Mouse (Mus musculus): ENCODE data around the gene Ttc9. TPM values are rescaled to one million over a fixed set of nuclear protein-coding genes. Genes with fewer than 3 reads are reported as not detected.

Ttc9 gene
- total and polyA plus RNA-seq, 2 experiments, result not detected

DNA sequence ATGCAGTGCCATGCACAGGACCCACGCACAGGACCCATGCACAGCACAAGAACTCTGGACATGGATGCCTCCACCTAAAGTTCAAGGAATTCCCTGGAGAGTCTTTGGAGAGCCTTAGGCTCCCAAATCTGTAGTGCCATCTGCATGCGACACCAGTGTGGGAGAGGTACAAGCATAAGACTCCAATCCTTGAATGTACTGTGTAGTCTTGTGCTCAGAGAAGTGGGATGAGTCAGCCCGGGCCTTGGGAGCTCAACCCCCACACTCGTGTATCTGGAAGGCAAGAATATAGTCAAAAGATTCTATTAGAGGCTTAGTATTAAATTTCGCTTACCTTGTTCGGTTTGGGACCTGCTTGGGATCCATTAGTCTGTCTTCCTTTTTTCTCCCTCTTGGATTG is 15.2 kb upstream of the Ttc9 start:
- 76% methylated on average over 6 of the region's 6 CpGs for WGBS
- no peak overlapping the region for H3K27ac ChIP-seq (replicated peaks; ENCODE audit: insufficient read depth, low read depth, low read length)
- H3K27me3 ChIP-seq (ENCODE audit: control insufficient read depth, insufficient read depth, low read length), result 0 out of 2 replicates have a peak, but pooled peaks cover 2% of the 10 kb centered on the region
- no peak overlapping the region for H3K4me3 ChIP-seq (ENCODE audit: insufficient read depth, low read depth, low read length)
- H3K9ac ChIP-seq (ENCODE audit: low read depth, low read length), result no peak overlapping the region
- no peaks in the 10 kb centered on the region for H3K79me2 ChIP-seq (ENCODE audit: control insufficient read depth, insufficient read depth, low read length)
- H3K36me3 ChIP-seq (ENCODE audit: control insufficient read depth, insufficient read depth, low read length), result no peaks in the 10 kb centered on the region
- no peaks in the 10 kb centered on the region for H3K4me1 ChIP-seq (ENCODE audit: control insufficient read depth, insufficient read depth, low read length)
- no peak for TF ChIP-seq CTCF (IDR thresholded peaks at IDR 0.05; ENCODE audit: low read depth, low read length)
- no peak for TF ChIP-seq POLR2A (IDR thresholded peaks at IDR 0.05; ENCODE audit: extremely low read depth, insufficient read depth, low read length)
- DNase-seq (ENCODE audit: extremely low read depth, low read depth, low spot score), result no peak

DNA sequence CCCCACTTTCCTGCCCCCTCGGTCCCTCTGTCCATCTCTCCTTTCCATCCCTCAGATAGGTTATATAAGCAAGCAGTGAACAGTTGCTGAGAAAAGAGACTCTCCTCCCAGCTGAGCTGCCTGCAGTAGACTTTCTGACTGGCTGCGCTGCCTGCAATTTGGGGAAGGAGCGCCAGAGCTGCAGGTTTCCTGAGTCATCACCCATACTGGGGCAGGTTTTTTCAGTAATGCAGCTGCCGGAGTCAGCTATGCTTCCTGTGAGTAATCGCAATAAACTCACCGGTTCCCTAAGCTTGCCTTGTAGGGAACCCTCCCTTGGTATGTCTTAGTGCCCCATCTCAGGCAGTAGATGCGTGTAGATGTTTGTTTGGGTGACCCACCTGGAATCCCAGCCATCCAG is 14.1 kb upstream of the Ttc9 start:
- Histone ChIP-seq H3K79me2 (ENCODE audit: control insufficient read depth, insufficient read depth, low read length) (no peaks in the 10 kb centered on the region), H3K27ac (replicated peaks; ENCODE audit: insufficient read depth, low read depth, low read length) (no peak overlapping the region), H3K4me1 (ENCODE audit: control insufficient read depth, insufficient read depth, low read length) (no peaks in the 10 kb centered on the region), H3K27me3 (ENCODE audit: control insufficient read depth, insufficient read depth, low read length) (0 out of 2 replicates have a peak, but pooled peaks cover 2% of the 10 kb centered on the region), H3K4me3 (ENCODE audit: insufficient read depth, low read depth, low read length) (no peak overlapping the region), H3K36me3 (ENCODE audit: control insufficient read depth, insufficient read depth, low read length) (no peaks in the 10 kb centered on the region), H3K9ac (ENCODE audit: low read depth, low read length) (no peak overlapping the region)
- WGBS, result 50% methylated on average over 7 of the region's 7 CpGs
- TF ChIP-seq CTCF (IDR thresholded peaks at IDR 0.05; ENCODE audit: low read depth, low read length), result no peak
- no peak for TF ChIP-seq POLR2A (IDR thresholded peaks at IDR 0.05; ENCODE audit: extremely low read depth, insufficient read depth, low read length)
- DNase-seq (ENCODE audit: extremely low read depth, low read depth, low spot score), result no peak

DNA sequence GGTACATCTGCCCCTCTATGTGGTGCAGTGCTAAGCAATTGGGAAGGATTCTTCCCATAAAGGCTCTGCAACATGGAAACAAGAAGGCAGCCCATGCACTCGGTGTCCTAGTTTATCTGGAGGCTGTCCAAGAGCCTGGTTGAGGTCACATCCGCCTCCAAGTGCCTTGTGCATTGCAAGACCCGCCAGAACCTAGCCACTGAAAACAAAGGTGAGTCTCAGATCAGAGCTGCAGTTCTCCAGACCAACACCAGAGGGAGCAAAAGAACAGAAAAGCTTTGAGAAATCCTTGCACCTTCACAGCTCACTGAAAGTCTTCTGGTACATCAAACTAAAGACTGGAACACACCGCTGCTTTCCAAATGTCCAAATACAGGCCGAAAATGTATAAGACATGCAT is 11.7 kb upstream of the Ttc9 start:
- Histone ChIP-seq H3K9ac (ENCODE audit: low read depth, low read length) (no peak overlapping the region), H3K36me3 (ENCODE audit: control insufficient read depth, insufficient read depth, low read length) (no peaks in the 10 kb centered on the region), H3K27ac (replicated peaks; ENCODE audit: insufficient read depth, low read depth, low read length) (no peak overlapping the region), H3K4me1 (ENCODE audit: control insufficient read depth, insufficient read depth, low read length) (no peaks in the 10 kb centered on the region), H3K79me2 (ENCODE audit: control insufficient read depth, insufficient read depth, low read length) (no peaks in the 10 kb centered on the region), H3K4me3 (ENCODE audit: insufficient read depth, low read depth, low read length) (no peak overlapping the region), H3K27me3 (ENCODE audit: control insufficient read depth, insufficient read depth, low read length) (0 out of 2 replicates have a peak, but pooled peaks cover 2% of the 10 kb centered on the region)
- TF ChIP-seq POLR2A (IDR thresholded peaks at IDR 0.05; ENCODE audit: extremely low read depth, insufficient read depth, low read length) (no peak), CTCF (IDR thresholded peaks at IDR 0.05; ENCODE audit: low read depth, low read length) (peak; percentile 65)
- peak; percentile 43 for DNase-seq (ENCODE audit: extremely low read depth, low read depth, low spot score)
- WGBS, result 10% methylated on average over 5 of the region's 5 CpGs

DNA sequence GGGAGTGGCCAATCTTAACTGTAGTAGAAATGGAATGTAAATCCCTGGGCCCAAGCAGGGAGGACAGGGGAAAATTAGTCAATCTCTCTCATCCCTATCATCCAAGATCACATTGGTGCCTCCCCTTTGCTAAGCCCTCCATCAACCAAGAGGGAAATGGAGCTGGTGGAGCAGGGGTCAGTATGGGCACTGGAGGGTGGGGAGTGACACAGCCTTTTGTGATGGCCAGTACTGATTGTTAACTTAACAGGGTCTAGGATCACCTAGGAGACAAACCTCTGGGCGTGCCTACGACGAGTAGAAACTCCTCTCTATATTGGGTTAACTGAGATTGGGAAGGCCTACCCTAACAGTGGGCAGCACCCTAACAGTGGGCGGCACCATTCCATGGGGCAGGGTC is 7.7 kb upstream of the Ttc9 start:
- Histone ChIP-seq H3K27ac (replicated peaks; ENCODE audit: insufficient read depth, low read depth, low read length) (no peak overlapping the region), H3K79me2 (ENCODE audit: control insufficient read depth, insufficient read depth, low read length) (no peaks in the 10 kb centered on the region), H3K9ac (ENCODE audit: low read depth, low read length) (no peak overlapping the region), H3K36me3 (ENCODE audit: control insufficient read depth, insufficient read depth, low read length) (no peaks in the 10 kb centered on the region), H3K4me1 (ENCODE audit: control insufficient read depth, insufficient read depth, low read length) (no peaks in the 10 kb centered on the region), H3K27me3 (ENCODE audit: control insufficient read depth, insufficient read depth, low read length) (no peaks in the 10 kb centered on the region), H3K4me3 (ENCODE audit: insufficient read depth, low read depth, low read length) (no peak overlapping the region)
- DNase-seq (ENCODE audit: extremely low read depth, low read depth, low spot score), result no peak
- no peak for TF ChIP-seq POLR2A (IDR thresholded peaks at IDR 0.05; ENCODE audit: extremely low read depth, insufficient read depth, low read length)
- no peak for TF ChIP-seq CTCF (IDR thresholded peaks at IDR 0.05; ENCODE audit: low read depth, low read length)
- 70% methylated on average over 4 of the region's 4 CpGs for WGBS

DNA sequence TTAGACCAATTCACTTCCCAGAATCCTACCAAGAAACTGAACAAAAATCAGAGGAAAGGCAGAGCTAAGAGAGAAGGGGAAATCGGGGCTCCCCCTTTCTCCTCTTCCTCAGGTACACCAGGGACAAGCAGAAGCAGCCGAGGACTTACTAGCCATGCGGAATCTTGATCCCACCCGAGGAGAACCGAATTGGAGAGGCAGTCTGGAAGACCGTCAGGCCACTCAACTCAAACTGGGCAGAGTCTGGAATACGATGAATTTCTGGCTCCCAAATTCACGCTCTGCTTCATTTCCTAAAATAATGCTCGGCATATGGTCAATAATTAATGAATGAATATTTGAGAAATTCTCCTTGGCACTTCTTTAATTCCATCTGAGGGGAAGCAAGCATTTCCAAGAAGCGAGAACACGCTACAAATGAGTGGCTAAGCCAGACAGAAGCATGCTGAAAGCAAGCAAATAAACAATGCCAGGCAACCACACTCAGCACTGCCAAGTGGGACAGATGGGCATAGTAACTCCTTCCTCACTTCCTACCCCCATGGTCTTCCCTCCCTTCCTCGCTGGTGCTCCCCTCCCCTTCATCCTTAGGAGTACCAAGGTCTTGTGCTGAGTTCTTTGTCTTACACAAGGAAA is 4.7 kb upstream of the Ttc9 start:
- DNase-seq (ENCODE audit: extremely low read depth, low read depth, low spot score), result no peak
- Histone ChIP-seq H3K27ac (replicated peaks; ENCODE audit: insufficient read depth, low read depth, low read length) (no peak overlapping the region), H3K79me2 (ENCODE audit: control insufficient read depth, insufficient read depth, low read length) (no peaks in the 10 kb centered on the region), H3K36me3 (ENCODE audit: control insufficient read depth, insufficient read depth, low read length) (no peaks in the 10 kb centered on the region), H3K9ac (ENCODE audit: low read depth, low read length) (no peak overlapping the region), H3K27me3 (ENCODE audit: control insufficient read depth, insufficient read depth, low read length) (peaks cover 5% of the 10 kb centered on the region; the same call in 1 of the 2 replicates), H3K4me3 (ENCODE audit: insufficient read depth, low read depth, low read length) (no peak overlapping the region), H3K4me1 (ENCODE audit: control insufficient read depth, insufficient read depth, low read length) (no peaks in the 10 kb centered on the region)
- WGBS, result 70% methylated on average over 12 of the region's 12 CpGs
- TF ChIP-seq POLR2A (IDR thresholded peaks at IDR 0.05; ENCODE audit: extremely low read depth, insufficient read depth, low read length), result no peak
- no peak for TF ChIP-seq CTCF (IDR thresholded peaks at IDR 0.05; ENCODE audit: low read depth, low read length)

DNA sequence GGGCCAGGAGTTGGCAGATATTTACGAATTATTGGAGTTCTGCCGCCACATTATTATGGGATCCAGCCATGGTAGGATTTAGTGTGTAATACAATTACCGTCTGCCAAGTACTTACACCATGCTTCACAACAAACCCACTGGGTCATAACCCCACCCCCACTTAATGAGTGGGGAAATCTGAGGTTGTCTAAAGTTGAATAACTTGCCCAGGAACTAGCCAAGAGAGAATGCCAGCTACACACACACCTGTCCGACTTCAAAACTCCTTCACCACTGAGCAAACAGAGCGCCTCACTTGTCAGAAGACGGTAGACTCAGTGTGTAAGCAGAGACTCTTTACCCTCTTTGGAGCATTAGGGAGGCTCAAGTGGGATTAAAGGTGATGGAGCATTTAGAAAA is 3.6 kb upstream of the Ttc9 start:
- no peaks in the 10 kb centered on the region for H3K4me1 ChIP-seq (ENCODE audit: control insufficient read depth, insufficient read depth, low read length)
- WGBS, result 73% methylated on average over 6 of the region's 6 CpGs
- DNase-seq (ENCODE audit: extremely low read depth, low read depth, low spot score), result no peak
- H3K36me3 ChIP-seq (ENCODE audit: control insufficient read depth, insufficient read depth, low read length), result no peaks in the 10 kb centered on the region
- H3K27ac ChIP-seq (replicated peaks; ENCODE audit: insufficient read depth, low read depth, low read length), result no peak overlapping the region
- peaks cover 9% of the 10 kb centered on the region; the same call in 1 of the 2 replicates for H3K27me3 ChIP-seq (ENCODE audit: control insufficient read depth, insufficient read depth, low read length)
- no peaks in the 10 kb centered on the region for H3K79me2 ChIP-seq (ENCODE audit: control insufficient read depth, insufficient read depth, low read length)
- no peak overlapping the region for H3K4me3 ChIP-seq (ENCODE audit: insufficient read depth, low read depth, low read length)
- H3K9ac ChIP-seq (ENCODE audit: low read depth, low read length), result no peak overlapping the region
- no peak for TF ChIP-seq CTCF (IDR thresholded peaks at IDR 0.05; ENCODE audit: low read depth, low read length)
- no peak for TF ChIP-seq POLR2A (IDR thresholded peaks at IDR 0.05; ENCODE audit: extremely low read depth, insufficient read depth, low read length)
